Mouse (Mus musculus) liver, postnatal 0 days (tissue): Measurements from ENCODE around the gene Ppbp.

Experiments
- CTCF ChIP-seq: sonication (generic); IDR thresholded peaks from 2 replicates; pipeline ENCODE4 v1.5.1; 2016; ENCODE audit warnings: antibody characterized with exemption, low read depth
- EP300 ChIP-seq: IDR thresholded peaks from 2 replicates; pipeline ENCODE4 v1.6.1; 2016; ENCODE audit warnings: antibody characterized with exemption, low read depth, mild to moderate bottlenecking

- TF ChIP-seq CTCF (no peak), EP300 (0 out of 2 replicates have a peak, but pooled peaks have one; percentile 12)
These were observed 26.3 kb upstream of the Ppbp start for GRCm38 (mm10) chr5:90742029-90742428.
